Mouse (Mus musculus): ENCODE data around the gene Cryzl1. TPM values are rescaled to one million over a fixed set of nuclear protein-coding genes. Genes with fewer than 3 reads are reported as not detected.

The Cryzl1 gene
- polyA plus RNA-seq, 1 experiment from 2014 or later = 73.6 TPM

- H3K27me3 ChIP-seq (ENCODE audit: control insufficient read depth, insufficient read depth, low read length) = no peaks in the 10 kb centered on the region
- H3K4me2 ChIP-seq (ENCODE audit: low read depth, low read length, severe bottlenecking) = no peak overlapping the region
- no peaks in the 10 kb centered on the region for H3K4me1 ChIP-seq (replicated peaks; ENCODE audit: control insufficient read depth, insufficient read depth, low read length)
- no peaks in the 10 kb centered on the region; the same call in 1 of the 2 replicates for H3K36me3 ChIP-seq (ENCODE audit: control insufficient read depth, insufficient read depth, low read length)
- DNase-seq (ENCODE audit: low spot score) (no peak), ATAC-seq (replicated peaks; ENCODE audit: low FRiP score) (no peak)
- H3K4me3 ChIP-seq (ENCODE audit: low read depth, low read length) = no peak overlapping the region
- no peaks in the 10 kb centered on the region for H3K9me3 ChIP-seq (ENCODE audit: control insufficient read depth, low read length)
- no peak overlapping the region for H3K27ac ChIP-seq (ENCODE audit: low read depth, low read length)
- WGBS = 86% methylated on average over 13 of the region's 13 CpGs
- no peak overlapping the region for H3K9ac ChIP-seq (ENCODE audit: low read length)
Observed at GRCm38 (mm10) chr16:91751644-91752385, 23.0 kb upstream of the Cryzl1 start.

- no peak overlapping the region for H3K4me3 ChIP-seq (ENCODE audit: low read depth, low read length)
- 89% methylated on average over 6 of the region's 6 CpGs for WGBS
- no peak overlapping the region for H3K27ac ChIP-seq (ENCODE audit: low read depth, low read length)
Observed at GRCm38 (mm10) chr16:91747567-91747966, 18.8 kb upstream of the Cryzl1 start.

GRCm38 (mm10) chr16:91746101-91746950 is 17.6 kb upstream of the Cryzl1 start:
- WGBS = 71% methylated on average over 14 of the region's 14 CpGs
- Histone ChIP-seq H3K36me3 (ENCODE audit: control insufficient read depth, insufficient read depth, low read length) (no peaks in the 10 kb centered on the region), H3K9me3 (ENCODE audit: control insufficient read depth, low read length) (no peaks in the 10 kb centered on the region), H3K27ac (ENCODE audit: low read depth, low read length) (no peak overlapping the region), H3K27me3 (ENCODE audit: control insufficient read depth, insufficient read depth, low read length) (no peaks in the 10 kb centered on the region), H3K4me3 (ENCODE audit: low read depth, low read length) (no peak overlapping the region), H3K4me2 (ENCODE audit: low read depth, low read length, severe bottlenecking) (no peak overlapping the region), H3K9ac (ENCODE audit: low read length) (no peak overlapping the region), H3K4me1 (replicated peaks; ENCODE audit: control insufficient read depth, insufficient read depth, low read length) (no peaks in the 10 kb centered on the region)
- ATAC-seq (replicated peaks; ENCODE audit: low FRiP score) = no peak
- peak; percentile 58 for DNase-seq (ENCODE audit: low spot score)

More at GRCm38 (mm10) chr16:91747567-91747966, 18.8 kb upstream of the Cryzl1 start:
- Histone ChIP-seq H3K36me3 (ENCODE audit: control insufficient read depth, insufficient read depth, low read length) (no peaks in the 10 kb centered on the region), H3K4me2 (ENCODE audit: low read depth, low read length, severe bottlenecking) (no peak overlapping the region), H3K4me1 (replicated peaks; ENCODE audit: control insufficient read depth, insufficient read depth, low read length) (no peaks in the 10 kb centered on the region), H3K9me3 (ENCODE audit: control insufficient read depth, low read length) (no peaks in the 10 kb centered on the region), H3K9ac (ENCODE audit: low read length) (no peak overlapping the region), H3K27me3 (ENCODE audit: control insufficient read depth, insufficient read depth, low read length) (no peaks in the 10 kb centered on the region)
- ATAC-seq (replicated peaks; ENCODE audit: low FRiP score) (no peak), DNase-seq (ENCODE audit: low spot score) (no peak)

GRCm38 (mm10) chr16:91743055-91743454 is 14.3 kb upstream of the Cryzl1 start:
- Histone ChIP-seq H3K4me2 (ENCODE audit: low read depth, low read length, severe bottlenecking) (no peak overlapping the region), H3K4me3 (ENCODE audit: low read depth, low read length) (no peak overlapping the region), H3K27me3 (ENCODE audit: control insufficient read depth, insufficient read depth, low read length) (no peaks in the 10 kb centered on the region), H3K36me3 (ENCODE audit: control insufficient read depth, insufficient read depth, low read length) (no peaks in the 10 kb centered on the region), H3K9me3 (ENCODE audit: control insufficient read depth, low read length) (no peaks in the 10 kb centered on the region), H3K4me1 (replicated peaks; ENCODE audit: control insufficient read depth, insufficient read depth, low read length) (no peaks in the 10 kb centered on the region), H3K27ac (ENCODE audit: low read depth, low read length) (no peak overlapping the region), H3K9ac (ENCODE audit: low read length) (no peak overlapping the region)
- DNase-seq (ENCODE audit: low spot score) (no peak), ATAC-seq (replicated peaks; ENCODE audit: low FRiP score) (no peak)
- 81% methylated on average over 7 of the region's 7 CpGs for WGBS

- H3K36me3 ChIP-seq (ENCODE audit: control insufficient read depth, insufficient read depth, low read length) = no peaks in the 10 kb centered on the region
- no peak overlapping the region for H3K27ac ChIP-seq (ENCODE audit: low read depth, low read length)
- H3K9me3 ChIP-seq (ENCODE audit: control insufficient read depth, low read length) = no peaks in the 10 kb centered on the region
- ATAC-seq (replicated peaks; ENCODE audit: low FRiP score) = no peak
- H3K4me3 ChIP-seq (ENCODE audit: low read depth, low read length) = no peak overlapping the region
- H3K4me1 ChIP-seq (replicated peaks; ENCODE audit: control insufficient read depth, insufficient read depth, low read length) = no peaks in the 10 kb centered on the region
- no peak overlapping the region for H3K4me2 ChIP-seq (ENCODE audit: low read depth, low read length, severe bottlenecking)
- no peak for DNase-seq (ENCODE audit: low spot score)
- 72% methylated on average over 7 of the region's 7 CpGs for WGBS
- H3K27me3 ChIP-seq (ENCODE audit: control insufficient read depth, insufficient read depth, low read length) = no peaks in the 10 kb centered on the region
- H3K9ac ChIP-seq (ENCODE audit: low read length) = no peak overlapping the region
Observed at GRCm38 (mm10) chr16:91740918-91741255, 12.1 kb upstream of the Cryzl1 start.

GRCm38 (mm10) chr16:91740184-91740917 is 11.6 kb upstream of the Cryzl1 start:
- Histone ChIP-seq H3K4me3 (ENCODE audit: low read depth, low read length) (no peak overlapping the region), H3K27me3 (ENCODE audit: control insufficient read depth, insufficient read depth, low read length) (no peaks in the 10 kb centered on the region), H3K9me3 (ENCODE audit: control insufficient read depth, low read length) (no peaks in the 10 kb centered on the region), H3K27ac (ENCODE audit: low read depth, low read length) (no peak overlapping the region), H3K4me2 (ENCODE audit: low read depth, low read length, severe bottlenecking) (no peak overlapping the region), H3K4me1 (replicated peaks; ENCODE audit: control insufficient read depth, insufficient read depth, low read length) (no peaks in the 10 kb centered on the region), H3K36me3 (ENCODE audit: control insufficient read depth, insufficient read depth, low read length) (no peaks in the 10 kb centered on the region), H3K9ac (ENCODE audit: low read length) (no peak overlapping the region)
- no peak for ATAC-seq (replicated peaks; ENCODE audit: low FRiP score)
- DNase-seq (ENCODE audit: low spot score) = no peak
- WGBS = 68% methylated on average over 8 of the region's 8 CpGs

- H3K9ac ChIP-seq (ENCODE audit: low read length) = no peak overlapping the region
- no peak for DNase-seq (ENCODE audit: low spot score)
- no peaks in the 10 kb centered on the region for H3K9me3 ChIP-seq (ENCODE audit: control insufficient read depth, low read length)
- no peaks in the 10 kb centered on the region for H3K27me3 ChIP-seq (ENCODE audit: control insufficient read depth, insufficient read depth, low read length)
- no peak overlapping the region for H3K4me2 ChIP-seq (ENCODE audit: low read depth, low read length, severe bottlenecking)
- H3K4me1 ChIP-seq (replicated peaks; ENCODE audit: control insufficient read depth, insufficient read depth, low read length) = no peaks in the 10 kb centered on the region; the same call in 1 of the 2 replicates
- WGBS = 89% methylated on average over 6 of the region's 6 CpGs
- ATAC-seq (replicated peaks; ENCODE audit: low FRiP score) = no peak
- H3K36me3 ChIP-seq (ENCODE audit: control insufficient read depth, insufficient read depth, low read length) = no peaks in the 10 kb centered on the region
- no peak overlapping the region for H3K27ac ChIP-seq (ENCODE audit: low read depth, low read length)
- H3K4me3 ChIP-seq (ENCODE audit: low read depth, low read length) = no peak overlapping the region
Observed at GRCm38 (mm10) chr16:91738505-91738904, 9.7 kb upstream of the Cryzl1 start.

GRCm38 (mm10) chr16:91736046-91736816 is 7.5 kb upstream of the Cryzl1 start:
- no peaks in the 10 kb centered on the region for H3K36me3 ChIP-seq (ENCODE audit: control insufficient read depth, insufficient read depth, low read length)
- H3K9ac ChIP-seq (ENCODE audit: low read length) = no peak overlapping the region
- WGBS = 76% methylated on average over 7 of the region's 7 CpGs
- H3K4me2 ChIP-seq (ENCODE audit: low read depth, low read length, severe bottlenecking) = no peak overlapping the region
- no peak overlapping the region for H3K27ac ChIP-seq (ENCODE audit: low read depth, low read length)
- no peaks in the 10 kb centered on the region for H3K9me3 ChIP-seq (ENCODE audit: control insufficient read depth, low read length)
- no peak overlapping the region for H3K4me3 ChIP-seq (ENCODE audit: low read depth, low read length)
- ATAC-seq (replicated peaks; ENCODE audit: low FRiP score) = no peak
- no peak for DNase-seq (ENCODE audit: low spot score)
- H3K4me1 ChIP-seq (replicated peaks; ENCODE audit: control insufficient read depth, insufficient read depth, low read length) = peaks cover 1% of the 10 kb centered on the region; the same call in 1 of the 2 replicates
- no peaks in the 10 kb centered on the region for H3K27me3 ChIP-seq (ENCODE audit: control insufficient read depth, insufficient read depth, low read length)
